Mouse (Mus musculus) right cerebral cortex, postnatal 36 days (tissue): ENCODE data around the gene Khk.

Experiments used
- DNase-seq, 2 experiments: peaks; one replicate each; pipeline ENCODE4 v3.0.0; 2022; ENCODE audit warnings: low spot score in 2 of 2, mixed read lengths in 1 of 2

Khk gene

GRCm38 (mm10) chr5:30913060-30913841, 8.0 kb upstream of the Khk start, which contains the start of gene Emilin1:
Gene Emilin1 (plus strand): TSS chr5:30913402.
- DNase-seq = no peak

- no peak for DNase-seq
Measured at GRCm38 (mm10) chr5:30914101-30914635, 7.1 kb upstream of the Khk start.

GRCm38 (mm10) chr5:30914849-30915248, 6.4 kb upstream of the Khk start:
- DNase-seq = no peak

- no peak for DNase-seq
Measured at GRCm38 (mm10) chr5:30915456-30915855, 5.8 kb upstream of the Khk start.

GRCm38 (mm10) chr5:30915974-30916433, 5.2 kb upstream of the Khk start:
- DNase-seq = peak; percentile 87 to 93

GRCm38 (mm10) chr5:30916841-30917240, 4.4 kb upstream of the Khk start:
- no peak for DNase-seq

- DNase-seq = no peak
Measured at GRCm38 (mm10) chr5:30917348-30917747, 3.9 kb upstream of the Khk start.

- DNase-seq = no peak
Measured at GRCm38 (mm10) chr5:30917891-30918670, 3.1 kb upstream of the Khk start.

- DNase-seq = no peak
Measured at GRCm38 (mm10) chr5:30918691-30919090, 2.5 kb upstream of the Khk start.

- no peak for DNase-seq
Measured at GRCm38 (mm10) chr5:30919831-30920614, 1.2 kb upstream of the Khk start.

GRCm38 (mm10) chr5:30920621-30921020, 610 bp upstream of the Khk start:
- no peak for DNase-seq

- DNase-seq = no peak
Measured at GRCm38 (mm10) chr5:30922581-30923041, 1.4 kb downstream of the Khk start.

- no peak for DNase-seq
Measured at GRCm38 (mm10) chr5:30923119-30923518, 1.9 kb downstream of the Khk start.

GRCm38 (mm10) chr5:30924614-30925013, 3.4 kb downstream of the Khk start:
- DNase-seq = no peak

- DNase-seq = no peak
Measured at GRCm38 (mm10) chr5:30925217-30925616, 4.0 kb downstream of the Khk start.

- no peak for DNase-seq
Measured at GRCm38 (mm10) chr5:30926073-30926472, 4.8 kb downstream of the Khk start.

- DNase-seq = no peak
Measured at GRCm38 (mm10) chr5:30927945-30928529, 6.8 kb downstream of the Khk start.

- peak in 1 of 2 experiments; percentile 68 for DNase-seq
Measured at GRCm38 (mm10) chr5:30930121-30930520, 8.9 kb downstream of the Khk start.

- no peak for DNase-seq
Measured at GRCm38 (mm10) chr5:30930846-30931245, 9.6 kb downstream of the Khk start.

- DNase-seq = no peak
Measured at GRCm38 (mm10) chr5:30931378-30931777, 10.1 kb downstream of the Khk start.

- no peak for DNase-seq
Measured at GRCm38 (mm10) chr5:30933705-30934104, 12.5 kb downstream of the Khk start.
